Mouse (Mus musculus): Measurements from ENCODE around the gene Nme2. TPM values are rescaled to one million over a fixed set of nuclear protein-coding genes. Genes with fewer than 3 reads are reported as not detected.

Nme2 gene
- polyA plus RNA-seq, 1 experiment from 2014 or later, result 250 TPM

- Histone ChIP-seq H3K4me1 (replicated peaks; ENCODE audit: control insufficient read depth, insufficient read depth, low read length) (peaks cover 8% of the 10 kb centered on the region), H3K4me3 (ENCODE audit: low read length) (no peak overlapping the region), H3K9me3 (ENCODE audit: control insufficient read depth, low read length) (no peaks in the 10 kb centered on the region), H3K27me3 (ENCODE audit: control insufficient read depth, insufficient read depth, low read depth, low read length) (no peaks in the 10 kb centered on the region), H3K9ac (ENCODE audit: low read length) (no peak overlapping the region), H3K36me3 (ENCODE audit: control insufficient read depth, insufficient read depth, low read length) (no peaks in the 10 kb centered on the region), H3K27ac (ENCODE audit: low read length) (peak overlapping the region; percentile 82), H3K4me2 (ENCODE audit: low read depth, low read length) (peak overlapping the region; percentile 30)
- WGBS, result 28% methylated on average over 12 of the region's 12 CpGs
- ATAC-seq (ENCODE audit: low read depth), result peak; percentile 74
Measured at GRCm38 (mm10) chr11:93988328-93989062, 32.4 kb upstream of the Nme2 start.

- Histone ChIP-seq H3K9me3 (ENCODE audit: control insufficient read depth, low read length) (no peaks in the 10 kb centered on the region), H3K4me3 (ENCODE audit: low read length) (no peak overlapping the region), H3K4me1 (replicated peaks; ENCODE audit: control insufficient read depth, insufficient read depth, low read length) (peaks cover 8% of the 10 kb centered on the region), H3K27ac (ENCODE audit: low read length) (peak overlapping the region; percentile 82), H3K27me3 (ENCODE audit: control insufficient read depth, insufficient read depth, low read depth, low read length) (no peaks in the 10 kb centered on the region), H3K9ac (ENCODE audit: low read length) (no peak overlapping the region), H3K4me2 (ENCODE audit: low read depth, low read length) (no peak overlapping the region), H3K36me3 (ENCODE audit: control insufficient read depth, insufficient read depth, low read length) (no peaks in the 10 kb centered on the region)
- WGBS, result 49% methylated on average over 8 of the region's 8 CpGs
- ATAC-seq (ENCODE audit: low read depth), result no peak
Measured at GRCm38 (mm10) chr11:93987625-93988327, 31.7 kb upstream of the Nme2 start.

GRCm38 (mm10) chr11:93987026-93987425, 31.0 kb upstream of the Nme2 start:
- Histone ChIP-seq H3K27ac (ENCODE audit: low read length) (peak overlapping the region; percentile 82; the same call in 1 of the 2 replicates), H3K27me3 (ENCODE audit: control insufficient read depth, insufficient read depth, low read depth, low read length) (no peaks in the 10 kb centered on the region), H3K4me1 (replicated peaks; ENCODE audit: control insufficient read depth, insufficient read depth, low read length) (peaks cover 8% of the 10 kb centered on the region), H3K4me3 (ENCODE audit: low read length) (no peak overlapping the region), H3K4me2 (ENCODE audit: low read depth, low read length) (no peak overlapping the region), H3K9me3 (ENCODE audit: control insufficient read depth, low read length) (no peaks in the 10 kb centered on the region), H3K36me3 (ENCODE audit: control insufficient read depth, insufficient read depth, low read length) (no peaks in the 10 kb centered on the region), H3K9ac (ENCODE audit: low read length) (no peak overlapping the region)
- no peak for ATAC-seq (ENCODE audit: low read depth)
- WGBS, result 80% methylated on average over 4 of the region's 4 CpGs

GRCm38 (mm10) chr11:93986298-93986697, 30.2 kb upstream of the Nme2 start:
- no peak overlapping the region for H3K4me3 ChIP-seq (ENCODE audit: low read length)
- H3K36me3 ChIP-seq (ENCODE audit: control insufficient read depth, insufficient read depth, low read length), result no peaks in the 10 kb centered on the region
- no peaks in the 10 kb centered on the region for H3K27me3 ChIP-seq (ENCODE audit: control insufficient read depth, insufficient read depth, low read depth, low read length)
- H3K27ac ChIP-seq (ENCODE audit: low read length), result no peak overlapping the region
- peaks cover 8% of the 10 kb centered on the region for H3K4me1 ChIP-seq (replicated peaks; ENCODE audit: control insufficient read depth, insufficient read depth, low read length)
- no peak for ATAC-seq (ENCODE audit: low read depth)
- H3K4me2 ChIP-seq (ENCODE audit: low read depth, low read length), result no peak overlapping the region
- H3K9ac ChIP-seq (ENCODE audit: low read length), result no peak overlapping the region
- H3K9me3 ChIP-seq (ENCODE audit: control insufficient read depth, low read length), result no peaks in the 10 kb centered on the region

GRCm38 (mm10) chr11:93985265-93985664, 29.2 kb upstream of the Nme2 start:
- ATAC-seq (ENCODE audit: low read depth), result no peak
- Histone ChIP-seq H3K4me2 (ENCODE audit: low read depth, low read length) (no peak overlapping the region), H3K27me3 (ENCODE audit: control insufficient read depth, insufficient read depth, low read depth, low read length) (no peaks in the 10 kb centered on the region), H3K9me3 (ENCODE audit: control insufficient read depth, low read length) (no peaks in the 10 kb centered on the region), H3K4me1 (replicated peaks; ENCODE audit: control insufficient read depth, insufficient read depth, low read length) (peaks cover 8% of the 10 kb centered on the region), H3K4me3 (ENCODE audit: low read length) (no peak overlapping the region), H3K27ac (ENCODE audit: low read length) (no peak overlapping the region), H3K9ac (ENCODE audit: low read length) (no peak overlapping the region), H3K36me3 (ENCODE audit: control insufficient read depth, insufficient read depth, low read length) (no peaks in the 10 kb centered on the region)
- 83% methylated on average over 5 of the region's 5 CpGs for WGBS

- Histone ChIP-seq H3K4me3 (ENCODE audit: low read length) (no peak overlapping the region), H3K4me2 (ENCODE audit: low read depth, low read length) (no peak overlapping the region), H3K27me3 (ENCODE audit: control insufficient read depth, insufficient read depth, low read depth, low read length) (no peaks in the 10 kb centered on the region), H3K4me1 (replicated peaks; ENCODE audit: control insufficient read depth, insufficient read depth, low read length) (peaks cover 8% of the 10 kb centered on the region), H3K9ac (ENCODE audit: low read length) (no peak overlapping the region), H3K9me3 (ENCODE audit: control insufficient read depth, low read length) (no peaks in the 10 kb centered on the region), H3K27ac (ENCODE audit: low read length) (no peak overlapping the region), H3K36me3 (ENCODE audit: control insufficient read depth, insufficient read depth, low read length) (no peaks in the 10 kb centered on the region)
- ATAC-seq (ENCODE audit: low read depth), result no peak
- 89% methylated on average over 3 of the region's 3 CpGs for WGBS
Measured at GRCm38 (mm10) chr11:93984619-93985018, 28.6 kb upstream of the Nme2 start.

- Histone ChIP-seq H3K4me1 (replicated peaks; ENCODE audit: control insufficient read depth, insufficient read depth, low read length) (no peaks in the 10 kb centered on the region), H3K27ac (ENCODE audit: low read length) (no peak overlapping the region), H3K27me3 (ENCODE audit: control insufficient read depth, insufficient read depth, low read depth, low read length) (no peaks in the 10 kb centered on the region), H3K4me3 (ENCODE audit: low read length) (no peak overlapping the region), H3K36me3 (ENCODE audit: control insufficient read depth, insufficient read depth, low read length) (no peaks in the 10 kb centered on the region), H3K9ac (ENCODE audit: low read length) (no peak overlapping the region), H3K9me3 (ENCODE audit: control insufficient read depth, low read length) (no peaks in the 10 kb centered on the region), H3K4me2 (ENCODE audit: low read depth, low read length) (no peak overlapping the region)
- 39% methylated on average over 6 of the region's 6 CpGs for WGBS
- ATAC-seq (ENCODE audit: low read depth), result no peak
Measured at GRCm38 (mm10) chr11:93979502-93980049, 23.5 kb upstream of the Nme2 start.

- Histone ChIP-seq H3K27ac (ENCODE audit: low read length) (no peak overlapping the region), H3K4me2 (ENCODE audit: low read depth, low read length) (no peak overlapping the region), H3K4me1 (replicated peaks; ENCODE audit: control insufficient read depth, insufficient read depth, low read length) (peaks cover 3% of the 10 kb centered on the region; the same call in 1 of the 2 replicates), H3K27me3 (ENCODE audit: control insufficient read depth, insufficient read depth, low read depth, low read length) (no peaks in the 10 kb centered on the region), H3K9ac (ENCODE audit: low read length) (no peak overlapping the region), H3K4me3 (ENCODE audit: low read length) (no peak overlapping the region), H3K36me3 (ENCODE audit: control insufficient read depth, insufficient read depth, low read length) (no peaks in the 10 kb centered on the region), H3K9me3 (ENCODE audit: control insufficient read depth, low read length) (no peaks in the 10 kb centered on the region)
- whole genome bisulfite sequencing, result 85% methylated on average over 5 of the region's 5 CpGs
- ATAC-seq (ENCODE audit: low read depth), result no peak
Measured at GRCm38 (mm10) chr11:93972951-93973350, 16.9 kb upstream of the Nme2 start.

- Histone ChIP-seq H3K36me3 (ENCODE audit: control insufficient read depth, insufficient read depth, low read length) (peaks cover 9% of the 10 kb centered on the region), H3K4me2 (ENCODE audit: low read depth, low read length) (no peak overlapping the region), H3K27me3 (ENCODE audit: control insufficient read depth, insufficient read depth, low read depth, low read length) (no peaks in the 10 kb centered on the region), H3K4me1 (replicated peaks; ENCODE audit: control insufficient read depth, insufficient read depth, low read length) (peaks cover 6% of the 10 kb centered on the region), H3K27ac (ENCODE audit: low read length) (no peak overlapping the region), H3K4me3 (ENCODE audit: low read length) (no peak overlapping the region), H3K9ac (ENCODE audit: low read length) (no peak overlapping the region), H3K9me3 (ENCODE audit: control insufficient read depth, low read length) (no peaks in the 10 kb centered on the region)
- 71% methylated on average over 1 of the region's 1 CpGs for WGBS
- ATAC-seq (ENCODE audit: low read depth), result no peak
Measured at GRCm38 (mm10) chr11:93969799-93970198, 13.7 kb upstream of the Nme2 start.

Data from lung, embryonic 16.5 days (tissue).